8 mouse cellular contexts compared by ENCODE assay signal in the genomic region with DNA sequence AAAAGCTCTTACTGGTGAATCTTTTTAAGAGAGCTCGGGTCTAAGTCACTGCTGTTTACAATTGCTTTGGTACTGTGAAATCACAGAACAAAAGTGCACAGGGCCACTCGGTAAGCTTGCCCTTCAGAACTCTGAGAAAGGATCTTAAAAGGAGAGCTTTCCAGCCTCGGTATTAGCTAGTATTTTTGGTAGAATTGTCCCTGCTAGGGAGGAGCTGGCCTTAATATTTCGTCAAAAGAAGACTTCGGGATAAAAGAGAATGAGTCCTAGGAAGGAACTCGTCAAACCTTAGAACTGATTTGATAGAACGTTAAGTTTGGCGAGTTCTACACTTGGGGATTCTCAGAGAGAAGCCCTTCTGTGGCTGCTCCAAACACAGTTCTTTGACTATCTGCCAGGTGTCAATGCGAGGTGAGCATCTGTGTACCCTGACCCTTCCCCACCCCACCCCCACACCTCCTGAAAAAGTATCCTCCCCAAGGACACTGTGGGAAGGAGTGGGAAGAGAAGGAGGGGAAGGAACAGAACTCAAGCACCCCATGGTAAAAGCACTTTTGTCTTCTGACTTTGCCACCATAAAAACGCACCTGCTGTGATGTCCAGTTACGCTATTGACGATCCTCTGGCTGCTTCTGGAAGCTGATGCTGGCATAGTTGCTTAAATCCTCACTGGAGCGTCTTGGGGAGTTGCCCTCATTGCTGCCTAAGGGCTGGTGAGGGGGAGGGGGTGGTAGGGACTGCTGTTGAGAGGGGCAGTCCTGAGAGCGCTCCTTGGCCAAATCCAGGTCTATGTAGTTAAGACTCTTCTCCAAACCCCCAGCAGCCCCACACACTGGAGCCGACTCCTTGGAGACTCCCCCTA. TPM values are rescaled to one million over a fixed set of nuclear protein-coding genes. Genes with fewer than 3 reads are reported as not detected.
DNase-seq lines count a peak whose midpoint lies in the region; ATAC-seq and TF ChIP-seq lines count a peak whose summit lies in the region.

No protein-coding gene starts in this region.

- 28% methylated on average over 15 of the region's 15 CpGs for WGBS in kidney, embryonic 15.5 days
- WGBS in limb, embryonic 10.5 days: 48% methylated on average over 15 of the region's 15 CpGs

- peak overlapping the region; percentile 26 for H3K9ac ChIP-seq in kidney, embryonic 15.5 days

- peaks cover 18% of the 10 kb centered on the region for H3K36me3 ChIP-seq in kidney, embryonic 15.5 days
- H3K36me3 ChIP-seq in limb, embryonic 10.5 days: peaks cover 31% of the 10 kb centered on the region

- H3K4me1 ChIP-seq in kidney, embryonic 15.5 days: peaks cover 56% of the 10 kb centered on the region
- H3K4me1 ChIP-seq in cortical plate, adult 2 months (ENCODE audit: control insufficient read depth, insufficient read depth, low read length): peaks cover 7% of the 10 kb centered on the region
- H3K4me1 ChIP-seq in limb, embryonic 10.5 days: peaks cover 78% of the 10 kb centered on the region

- H3K4me3 ChIP-seq in kidney, embryonic 15.5 days (replicated peaks): peak overlapping the region; percentile 40
- peak overlapping the region; percentile 53 for H3K4me3 ChIP-seq in cortical plate, adult 2 months (ENCODE audit: insufficient read depth, low read length)
- H3K4me3 ChIP-seq in limb, embryonic 10.5 days: peak overlapping the region; percentile 76

- intact Hi-C loops in gastrocnemius, postnatal 36 days (cut with DNase I): loop anchor here (2.0 to 5.0 kb wide), 2 partner anchors 159 to 314 kb away; no protein-coding TSS in a partner anchor

- no peak for DNase-seq in kidney, adult 11 months
- peak; percentile 12 to 44 for DNase-seq in gastrocnemius, postnatal 36 days
- no peak for DNase-seq in limb, embryonic 10.5 days (ENCODE audit: low spot score)
- DNase-seq in retina, embryonic 14.5 days (ENCODE audit: low spot score): peak; percentile 32
- no peak for DNase-seq in urinary bladder, postnatal 25 days (ENCODE audit: low spot score)
- no peak for DNase-seq in frontal cortex, postnatal 10 days (ENCODE audit: low spot score in 2 of 2)

- 0 out of 2 replicates have a peak overlapping the region, but pooled peaks have one; percentile 22 for H3K27ac ChIP-seq in kidney, embryonic 15.5 days
- H3K27ac ChIP-seq in cortical plate, adult 2 months (ENCODE audit: insufficient read depth, low read length): no peak overlapping the region
- H3K27ac ChIP-seq in limb, embryonic 10.5 days: peak overlapping the region; percentile 66

- H3K9me3 ChIP-seq in kidney, embryonic 15.5 days (replicated peaks): no peaks in the 10 kb centered on the region
- peaks cover 4% of the 10 kb centered on the region; the same call in 1 of the 2 replicates for H3K9me3 ChIP-seq in limb, embryonic 10.5 days (replicated peaks)

- H3K4me2 ChIP-seq in kidney, embryonic 15.5 days: peak overlapping the region; percentile 73

- peaks cover 11% of the 10 kb centered on the region; the same call in 1 of the 2 replicates for H3K27me3 ChIP-seq in kidney, embryonic 15.5 days
- peaks cover 29% of the 10 kb centered on the region for H3K27me3 ChIP-seq in limb, embryonic 10.5 days (ENCODE audit: low read depth, poor library complexity, severe bottlenecking)

- no peak for TF ChIP-seq CTCF in cortical plate, adult 2 months (IDR thresholded peaks at IDR 0.05; ENCODE audit: extremely low read depth, insufficient read depth, low read length)

- TF ChIP-seq POLR2A in cortical plate, adult 2 months (IDR thresholded peaks at IDR 0.05; ENCODE audit: extremely low read depth, insufficient read depth, low read length): no peak

- no peak for ATAC-seq in kidney, embryonic 15.5 days (replicated peaks; ENCODE audit: low FRiP score)

RNA-seq across cellular contexts. Expression of a gene that starts 4.8 kb away (rescaled TPM):
- polyA plus RNA-seq in kidney, embryonic 15.5 days (2015; fragmentation: Nextera tagmentation; extraction: Ambion mirVana): 4.1 and 4.3 TPM in 2 replicates
- polyA plus RNA-seq in cortical plate, adult 2 months (2012; rRNA removed): 6.1 and 6.3 TPM in 2 replicates
- total RNA-seq in gastrocnemius, postnatal 36 days (2021): 10 to 100 TPM; 46.4 to 49.6 TPM
- 5.9 and 8.4 TPM in 2 replicates for polyA plus RNA-seq in limb, embryonic 10.5 days (2016; fragmentation: Nextera tagmentation; extraction: Ambion mirVana)

RNA-seq across cellular contexts. Expression of a gene that starts 29.8 kb away (rescaled TPM):
- 9.4 and 9.8 TPM in 2 replicates for polyA plus RNA-seq in kidney, embryonic 15.5 days (2015; fragmentation: Nextera tagmentation; extraction: Ambion mirVana)
- polyA plus RNA-seq in cortical plate, adult 2 months (2012; rRNA removed): 6.7 and 7.3 TPM in 2 replicates
- total RNA-seq in gastrocnemius, postnatal 36 days (2021): 1 to 10 TPM; 6.4 to 7.7 TPM
- 8.4 and 9.1 TPM in 2 replicates for polyA plus RNA-seq in limb, embryonic 10.5 days (2016; fragmentation: Nextera tagmentation; extraction: Ambion mirVana)

RNA-seq across cellular contexts. Expression of a gene that starts 53.5 kb away (rescaled TPM):
- polyA plus RNA-seq in kidney, embryonic 15.5 days (2015; fragmentation: Nextera tagmentation; extraction: Ambion mirVana): 11.4 and 11.9 TPM in 2 replicates
- not detected in 2 replicates for polyA plus RNA-seq in cortical plate, adult 2 months (2012; rRNA removed)
- total RNA-seq in gastrocnemius, postnatal 36 days (2021): not detected
- polyA plus RNA-seq in limb, embryonic 10.5 days (2016; fragmentation: Nextera tagmentation; extraction: Ambion mirVana): 15.4 and 24.6 TPM in 2 replicates

Comparison
In these comparisons a context has a peak if more than half of its experiments do, and no peak if none do; other contexts are left out.
1. DNase-seq: peak in gastrocnemius, postnatal 36 days (2 of 2) and retina, embryonic 14.5 days (single experiment); none in kidney, adult 11 months (single experiment), limb, embryonic 10.5 days (single experiment), urinary bladder, postnatal 25 days (single experiment) and frontal cortex, postnatal 10 days (0 of 2).
2. RNA of a gene that starts 53.5 kb away (polyA plus RNA-seq): 15.4 to 24.6 TPM in limb, embryonic 10.5 days and 11.4 to 11.9 TPM in kidney, embryonic 15.5 days; not detected in cortical plate, adult 2 months; every median in the first group is over 10 times any median in the second.
3. Peak in every context shown above with its lines, with median percentiles within 50 percentile points of each other: H3K4me3 ChIP-seq.